Mouse (Mus musculus) frontal cortex, postnatal 10 days (tissue): ENCODE results near the gene Ralgapa1.
"Not testable (repeated sequence)": the region's sequence is repeated elsewhere in the genome, so short reads cannot be mapped to it uniquely, and the experiment has no call there.

ENCODE experiments used
- DNase-seq, 2 experiments: peaks; one replicate each; pipeline ENCODE4 v3.0.0; 2022; ENCODE audit warnings: low spot score in 2 of 2, mixed read lengths in 1 of 2

Ralgapa1 gene

GRCm38 (mm10) chr12:55800144-55800543 is 20.8 kb downstream of the Ralgapa1 start:
- no peak for DNase-seq

- no peak for DNase-seq
These were observed 22.2 kb downstream of the Ralgapa1 start for GRCm38 (mm10) chr12:55798745-55799144.

GRCm38 (mm10) chr12:55797103-55797502 is 23.9 kb downstream of the Ralgapa1 start:
- no peak for DNase-seq

- DNase-seq, result not testable (repeated sequence)
These were observed 26.5 kb downstream of the Ralgapa1 start for GRCm38 (mm10) chr12:55794485-55794884.

GRCm38 (mm10) chr12:55785252-55785651 is 35.7 kb downstream of the Ralgapa1 start:
- DNase-seq, result no peak

- DNase-seq, result no peak
These were observed 38.3 kb downstream of the Ralgapa1 start for GRCm38 (mm10) chr12:55782662-55783061.

GRCm38 (mm10) chr12:55778301-55778700 is 42.7 kb downstream of the Ralgapa1 start:
- DNase-seq, result no peak

GRCm38 (mm10) chr12:55777356-55777755 is 43.6 kb downstream of the Ralgapa1 start:
- no peak for DNase-seq

GRCm38 (mm10) chr12:55774316-55774715 is 46.7 kb downstream of the Ralgapa1 start:
- no peak for DNase-seq

- DNase-seq, result no peak
These were observed 100.6 kb downstream of the Ralgapa1 start for GRCm38 (mm10) chr12:55720319-55720718.

GRCm38 (mm10) chr12:55705881-55706280 is 115.1 kb downstream of the Ralgapa1 start:
- DNase-seq, result no peak

GRCm38 (mm10) chr12:55666699-55667098 is 154.3 kb downstream of the Ralgapa1 start:
- DNase-seq, result no peak

GRCm38 (mm10) chr12:55663194-55663593 is 157.8 kb downstream of the Ralgapa1 start:
- not testable (repeated sequence) for DNase-seq

- no peak for DNase-seq
These were observed 172.9 kb downstream of the Ralgapa1 start for GRCm38 (mm10) chr12:55648011-55648525.

- DNase-seq, result no peak
These were observed 194.3 kb downstream of the Ralgapa1 start for GRCm38 (mm10) chr12:55626711-55627110.

- DNase-seq, result no peak
These were observed 197.7 kb downstream of the Ralgapa1 start for GRCm38 (mm10) chr12:55623254-55623653.

- DNase-seq, result no peak
These were observed 198.2 kb downstream of the Ralgapa1 start for GRCm38 (mm10) chr12:55622615-55623245.

GRCm38 (mm10) chr12:55620321-55620720 is 200.6 kb downstream of the Ralgapa1 start:
- DNase-seq, result no peak

- no peak for DNase-seq
These were observed 210.2 kb downstream of the Ralgapa1 start for GRCm38 (mm10) chr12:55610812-55611211.

GRCm38 (mm10) chr12:55607902-55608301 is 213.1 kb downstream of the Ralgapa1 start:
- no peak for DNase-seq

GRCm38 (mm10) chr12:55604411-55604810 is 216.6 kb downstream of the Ralgapa1 start:
- no peak for DNase-seq

- DNase-seq, result no peak
These were observed 220.4 kb downstream of the Ralgapa1 start for GRCm38 (mm10) chr12:55600503-55600994.
